Mouse (Mus musculus): Measurements from ENCODE around the gene Taf8.
"Not testable (repeated sequence)": the region's sequence is repeated elsewhere in the genome, so short reads cannot be mapped to it uniquely, and the experiment has no call there.

Gene Taf8

DNA sequence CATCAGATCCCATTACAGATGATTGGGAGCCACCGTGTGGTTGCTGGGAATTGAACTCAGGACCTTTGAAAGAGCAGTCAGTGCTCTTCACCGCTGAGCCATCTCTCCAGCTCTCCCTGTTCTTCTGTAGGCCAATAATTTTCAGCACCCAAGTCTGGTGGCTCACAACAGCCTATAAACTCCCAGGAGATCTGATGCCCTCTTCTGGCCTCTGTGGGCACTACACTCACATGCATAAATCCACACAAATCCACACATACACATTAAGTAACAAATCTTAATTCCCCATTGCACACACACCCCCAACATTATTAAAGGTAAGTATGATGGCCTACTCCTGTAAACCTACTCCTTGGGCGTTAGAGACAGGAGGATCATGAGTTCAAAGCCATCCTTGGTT is 14.1 kb upstream of the Taf8 start:
- no peak for DNase-seq

DNA sequence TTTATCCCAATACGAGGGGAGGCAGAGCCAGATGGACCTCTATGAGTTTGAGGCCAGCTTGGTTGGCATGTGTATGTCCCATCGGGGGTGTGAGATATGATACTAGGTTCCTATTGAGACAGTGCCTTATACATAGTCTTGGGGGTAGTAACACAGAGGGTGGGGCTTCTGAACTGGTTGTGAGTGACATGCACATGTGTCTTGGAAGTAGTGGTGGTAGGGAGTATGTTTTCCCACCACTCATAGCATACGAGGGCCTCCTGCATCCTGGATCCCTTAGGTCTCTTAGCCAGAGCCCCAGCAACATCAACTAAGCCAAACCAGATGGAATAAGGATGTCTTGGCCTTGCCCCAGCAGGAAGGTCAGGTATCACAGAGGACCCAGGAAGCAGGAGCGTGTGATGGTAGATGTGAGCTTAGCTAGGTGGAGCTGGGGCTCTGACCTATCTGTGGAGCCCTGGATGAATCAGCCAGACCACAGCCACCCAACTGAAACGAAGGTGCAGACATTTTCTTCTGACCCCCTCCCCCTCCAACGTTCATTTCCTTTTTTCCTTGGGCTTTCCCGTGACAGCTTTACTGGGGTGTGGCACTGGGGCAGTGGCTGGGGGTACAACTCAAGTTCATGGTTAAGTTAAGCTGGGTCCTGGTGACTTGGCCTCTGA is 13.2 kb upstream of the Taf8 start:
- no peak for DNase-seq

DNA sequence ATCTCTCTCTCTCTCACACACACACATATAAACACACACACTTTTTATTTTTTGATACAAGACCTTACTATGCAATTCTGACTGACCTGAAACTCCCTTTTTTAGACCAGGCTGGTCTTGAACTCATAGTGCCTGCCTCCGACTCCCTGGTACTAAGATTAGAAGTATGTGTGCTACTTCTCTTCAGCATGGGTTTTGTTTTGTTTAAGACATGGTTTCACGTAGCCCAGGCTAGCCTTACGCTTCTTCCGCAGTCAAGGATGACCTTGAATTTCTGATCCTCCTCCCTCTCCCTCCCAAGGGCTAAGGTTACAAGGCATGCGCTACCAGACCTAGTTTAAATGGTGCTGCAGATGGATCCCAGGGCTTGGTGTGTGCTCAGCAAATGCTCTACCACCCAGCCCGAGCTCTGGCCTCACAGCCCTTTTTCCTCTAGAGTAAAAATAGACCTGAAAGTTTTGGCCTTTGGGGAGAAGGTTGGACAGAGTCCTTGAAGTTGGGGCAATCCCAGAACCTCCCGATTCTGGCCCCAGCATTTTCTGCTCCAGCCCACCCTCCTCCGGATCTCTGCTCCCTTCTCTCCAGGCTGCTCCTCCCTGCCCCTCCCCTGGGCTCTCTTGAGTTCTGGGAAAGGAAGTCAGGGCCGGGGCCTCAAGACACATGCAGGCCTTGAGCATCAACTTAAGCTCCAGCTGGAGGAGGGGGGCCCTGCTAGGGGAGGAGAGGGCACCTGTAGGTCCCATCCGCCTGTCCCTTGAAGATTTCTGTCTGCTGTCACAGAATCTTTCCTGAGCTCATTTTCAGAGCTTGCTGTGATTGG is 11.1 kb upstream of the Taf8 start:
- DNase-seq = no peak

DNA sequence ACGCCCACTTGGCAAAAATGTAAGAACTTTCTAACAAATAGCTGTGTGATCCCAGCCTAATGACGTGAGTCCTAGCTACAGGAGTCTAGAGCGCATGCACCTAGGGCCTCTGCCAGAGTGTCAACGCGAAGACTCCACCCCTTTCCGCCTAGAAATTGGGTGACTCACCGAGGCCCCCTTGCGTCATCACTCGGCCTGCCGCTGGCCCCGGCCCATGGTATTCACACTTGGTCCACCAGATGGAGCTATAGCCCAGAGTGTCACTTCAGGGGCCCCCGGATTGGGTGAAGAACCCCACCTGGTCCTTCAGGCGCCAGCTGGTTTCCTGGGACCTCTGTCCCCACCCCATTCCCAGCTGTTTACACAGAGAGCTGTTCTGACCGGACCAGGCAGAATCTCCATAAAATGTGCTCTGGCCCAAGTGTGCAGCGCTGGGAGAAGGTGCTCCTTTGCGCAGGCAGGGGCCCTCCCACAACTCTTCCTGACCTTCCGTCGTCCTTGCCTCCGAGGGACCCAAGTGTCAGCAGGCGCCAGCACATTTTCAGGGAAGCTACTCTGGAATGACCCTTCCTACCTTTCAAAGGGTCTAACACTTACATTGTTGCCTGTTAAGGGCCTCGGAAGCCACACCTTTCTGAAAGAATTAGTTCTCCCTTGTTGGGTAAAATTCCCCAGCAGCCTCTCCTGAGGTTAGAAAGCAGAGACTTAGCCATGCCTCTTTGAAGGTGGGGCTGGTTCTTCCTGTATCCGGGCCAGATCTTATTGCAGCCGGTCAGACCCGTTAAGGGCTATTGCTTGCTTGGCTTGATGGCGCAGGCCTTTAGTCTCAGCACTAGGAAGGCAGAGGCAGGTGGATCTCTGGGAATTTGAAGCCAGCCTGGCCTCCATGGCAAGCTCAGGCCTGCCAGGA is 9.3 kb upstream of the Taf8 start:
- DNase-seq = peak; percentile 92 to 95

DNA sequence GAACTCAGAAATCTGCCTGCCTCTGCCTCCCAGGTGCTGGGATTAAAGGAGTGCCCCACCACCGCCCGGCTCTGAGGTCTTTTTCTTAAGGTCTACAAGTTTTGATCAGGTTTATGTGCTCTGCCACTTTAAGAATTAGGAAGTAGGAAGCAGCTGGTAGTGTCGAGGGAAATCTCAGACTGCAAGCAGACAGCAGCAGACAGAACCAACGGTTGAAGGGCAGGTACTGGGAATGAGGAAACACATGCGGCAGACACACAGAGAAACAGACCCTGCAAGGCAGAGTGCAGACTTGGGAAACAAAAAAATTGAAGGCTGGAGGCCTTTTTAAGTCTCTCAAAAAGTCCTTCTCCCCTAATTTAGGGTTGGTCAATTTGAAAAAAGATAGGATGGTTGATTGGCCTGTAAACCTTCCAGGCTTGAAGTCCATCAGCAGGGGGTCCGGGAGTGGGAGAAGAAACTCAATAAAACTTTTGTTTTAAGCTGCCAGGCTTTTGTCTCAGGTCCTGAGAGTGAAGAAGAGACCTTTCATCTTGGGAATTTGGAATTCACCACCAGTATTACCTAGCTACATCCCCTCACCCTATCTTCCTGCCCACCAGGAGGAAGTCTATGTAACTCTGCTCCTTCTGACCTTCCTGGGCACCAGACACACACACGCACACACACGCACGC is 7.1 kb upstream of the Taf8 start:
- no peak for DNase-seq

DNA sequence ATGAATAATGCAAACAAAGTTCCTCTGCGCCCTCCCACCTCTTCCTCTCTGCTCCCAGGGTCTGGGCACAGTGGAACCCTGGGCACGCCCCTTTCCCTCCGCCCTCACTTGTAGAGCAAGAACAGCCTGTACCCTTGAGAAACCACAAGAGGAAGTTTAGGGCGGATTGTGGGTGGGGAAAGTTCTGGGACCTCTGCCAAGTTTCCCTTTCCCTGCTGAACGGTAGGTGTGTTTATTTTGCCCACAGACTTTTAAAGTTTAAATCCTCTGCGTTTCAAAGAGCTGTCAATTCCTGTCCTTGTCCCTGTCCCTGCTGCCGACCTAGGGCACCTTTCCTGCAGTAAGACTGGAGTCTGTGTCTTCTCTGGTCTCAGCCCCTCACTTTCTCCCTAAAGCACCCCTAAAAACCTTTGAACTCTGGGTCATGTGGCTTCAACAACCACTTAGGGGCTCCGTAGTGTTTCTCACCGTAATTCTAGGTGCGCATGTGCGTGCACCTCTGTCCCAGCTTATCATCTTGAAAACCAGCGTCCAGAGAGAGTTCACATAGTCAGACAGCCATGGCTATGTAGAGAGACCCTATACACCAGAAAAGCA is 6.0 kb upstream of the Taf8 start:
- peak in 1 of 2 experiments; percentile 58 for DNase-seq

DNA sequence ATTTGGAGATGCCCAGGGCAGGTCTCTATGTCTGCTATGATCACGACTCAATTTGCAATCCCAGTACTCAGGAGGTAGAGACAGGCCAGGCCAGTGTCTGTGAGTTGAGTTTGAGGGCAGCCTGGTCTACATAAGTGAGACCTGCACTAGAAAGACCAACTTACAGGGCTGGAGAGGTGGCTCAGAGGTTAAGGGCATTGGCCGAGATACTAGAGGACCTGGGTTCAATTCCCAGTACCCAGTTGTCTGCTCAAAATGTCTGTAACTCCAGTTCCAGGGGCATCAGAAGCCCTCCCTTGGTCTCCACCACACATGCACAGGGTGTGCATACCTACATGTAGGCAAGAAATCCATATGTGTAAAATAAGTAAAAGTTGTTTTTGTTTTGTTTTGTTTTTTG is 5.4 kb upstream of the Taf8 start:
- no peak for DNase-seq

DNA sequence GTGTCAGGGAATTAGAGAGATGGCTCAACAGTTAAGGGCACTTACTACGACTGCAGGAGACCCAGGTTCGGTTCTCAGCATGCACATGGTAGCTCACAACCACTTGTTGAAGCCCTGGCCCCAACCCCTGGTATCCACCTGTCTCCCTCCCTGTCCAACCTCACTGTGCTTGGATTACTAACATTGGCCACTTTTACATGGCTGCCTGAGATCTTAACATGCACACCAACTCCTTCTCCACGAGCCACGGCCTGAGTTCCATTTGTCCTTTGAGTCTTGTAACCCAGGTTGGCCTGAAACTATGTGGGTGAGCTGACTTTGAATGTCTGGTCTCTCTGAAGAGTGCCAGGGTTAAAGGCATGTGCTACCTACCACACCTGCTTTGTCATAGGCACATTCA is 4.6 kb upstream of the Taf8 start:
- DNase-seq = no peak

DNA sequence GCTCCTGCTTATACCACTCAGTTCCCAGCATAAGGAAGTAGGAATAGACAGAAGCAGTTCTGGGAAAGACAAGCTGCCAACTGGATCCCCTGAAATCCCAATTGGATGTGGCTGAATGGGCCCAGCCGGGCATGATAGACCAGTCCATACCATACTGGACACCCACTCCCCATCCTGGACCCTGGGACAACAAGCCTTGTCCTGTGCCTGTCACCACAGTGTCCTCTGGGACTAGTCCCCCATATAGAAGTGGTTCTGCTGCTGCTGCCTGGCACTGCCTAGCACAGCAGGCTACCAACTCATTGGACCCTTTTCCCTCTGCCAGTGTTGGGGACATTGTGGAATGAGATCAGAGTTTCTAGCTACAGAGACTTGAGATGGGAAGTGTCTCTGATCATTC is 4.0 kb upstream of the Taf8 start:
- no peak for DNase-seq

DNA sequence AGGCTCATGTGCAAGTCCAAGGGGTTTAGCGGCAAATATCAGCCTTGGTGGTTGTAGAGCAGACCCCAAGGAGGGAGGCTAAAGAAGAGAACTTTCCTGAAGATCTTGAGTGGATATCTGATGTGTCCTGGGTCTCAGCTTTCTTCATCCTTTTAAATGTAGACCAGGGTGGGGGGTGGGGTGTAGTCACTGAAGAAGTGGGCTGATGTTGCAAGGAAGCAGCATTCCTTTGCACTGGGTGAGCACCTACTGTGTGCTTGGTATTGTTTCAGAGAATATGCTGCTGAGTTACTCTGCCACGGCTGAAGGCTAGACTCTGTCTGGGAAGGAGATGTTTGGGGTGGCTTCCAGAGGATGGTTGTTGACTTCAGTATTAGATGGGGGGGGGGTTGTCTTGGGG is 3.5 kb upstream of the Taf8 start:
- no peak for DNase-seq

DNA sequence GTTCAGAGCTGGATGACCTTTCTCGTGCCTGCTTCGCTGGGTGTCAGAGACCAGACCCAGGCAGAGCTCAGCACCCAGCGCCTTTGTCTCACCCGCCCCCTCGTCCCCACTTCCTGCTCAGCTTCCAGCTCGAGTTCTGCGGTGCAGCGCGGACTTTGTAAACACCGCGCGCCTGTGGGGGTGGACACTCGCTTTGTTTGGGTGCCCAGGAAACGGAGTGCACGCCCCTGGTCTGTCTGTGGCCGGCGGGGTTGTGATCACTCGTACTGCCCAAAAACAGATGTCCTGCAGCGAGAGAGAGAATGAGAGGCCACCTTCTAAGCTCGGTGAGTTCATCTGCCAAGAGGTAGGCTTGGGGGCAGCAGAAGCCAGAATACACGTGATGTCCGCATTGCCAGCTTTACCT is 2.9 kb upstream of the Taf8 start, which contains the start of gene Ccnd3:
Gene Ccnd3 (plus strand): TSS at position 111 of the 406 bp plus-strand sequence.
- peak in 1 of 2 experiments; percentile 35 for DNase-seq

DNA sequence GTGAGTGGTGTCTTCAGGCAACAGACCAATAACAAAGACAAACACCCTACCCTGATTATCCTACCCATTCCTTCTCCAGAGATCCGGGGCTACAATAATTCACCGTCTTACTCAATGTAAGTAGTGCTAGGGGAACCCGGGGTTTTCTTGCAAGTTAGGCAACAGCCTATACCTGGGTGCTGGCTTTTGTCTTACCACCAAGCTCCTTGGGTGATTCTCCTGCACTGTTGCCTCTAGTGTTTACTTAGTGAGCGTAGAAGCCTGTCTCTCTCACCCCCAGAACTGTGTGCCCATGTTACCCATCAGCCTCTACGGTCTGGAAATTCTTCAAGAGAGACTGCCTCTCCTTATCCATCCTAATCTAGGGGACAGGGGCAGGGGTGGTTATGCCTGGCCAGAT is 2.1 kb upstream of the Taf8 start:
- no peak for DNase-seq

DNA sequence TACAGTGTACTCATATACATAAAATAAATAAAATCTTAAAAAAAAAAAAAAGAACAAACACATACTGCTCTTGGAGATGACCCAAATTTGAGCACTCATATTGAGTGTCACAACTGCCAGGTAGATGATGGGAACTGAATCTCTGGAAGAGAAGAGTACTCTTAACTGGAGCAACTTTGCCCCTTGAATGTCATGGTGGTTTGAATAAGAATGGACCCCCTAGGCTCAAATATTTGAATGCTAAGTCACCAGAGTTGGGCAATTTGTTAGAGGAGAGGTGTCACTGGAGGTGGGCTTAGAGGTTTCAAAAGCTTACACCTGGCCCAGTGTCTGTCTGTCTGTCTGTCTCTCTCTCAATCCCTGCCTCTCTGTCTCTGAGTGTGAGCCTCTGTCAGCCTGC is 1.6 kb upstream of the Taf8 start:
- no peak for DNase-seq

DNA sequence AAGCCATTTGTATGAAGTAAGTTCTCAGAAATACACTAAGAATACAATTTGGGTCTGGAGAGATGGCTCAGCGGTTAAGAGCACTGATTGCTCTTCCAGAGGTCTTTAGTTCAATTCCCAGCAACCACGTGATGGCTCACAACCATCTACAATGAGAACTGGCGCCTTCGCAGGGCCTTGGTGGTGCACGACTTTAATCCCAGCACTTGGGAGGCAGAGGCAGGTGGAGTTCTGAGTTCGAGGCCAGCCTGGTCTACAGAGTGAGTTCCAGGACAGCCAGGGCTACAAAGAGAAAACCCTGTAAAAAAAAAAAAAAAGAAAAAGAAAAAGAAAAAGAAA is 584 bp upstream of the Taf8 start:
- not testable (repeated sequence) for DNase-seq

DNA sequence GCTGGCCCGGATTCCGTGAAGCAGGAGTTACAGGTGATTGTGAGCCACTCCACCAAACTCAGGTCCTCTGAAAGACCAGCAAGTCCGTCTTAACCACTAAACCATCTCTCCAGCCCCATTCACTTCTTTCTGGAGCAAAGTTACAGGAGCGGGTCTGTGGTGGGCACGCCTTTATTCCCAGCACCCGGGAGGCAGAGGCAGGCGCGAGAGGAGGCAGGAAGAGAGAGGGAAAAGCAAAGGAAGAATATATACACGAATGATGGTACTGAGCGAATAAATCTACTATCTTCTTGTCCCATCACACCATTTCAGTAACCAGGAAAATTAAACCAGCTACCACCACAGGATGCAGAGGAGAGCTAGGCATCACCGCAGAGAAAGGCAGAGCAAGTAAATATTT is 561 bp downstream of the Taf8 start:
- DNase-seq = no peak

DNA sequence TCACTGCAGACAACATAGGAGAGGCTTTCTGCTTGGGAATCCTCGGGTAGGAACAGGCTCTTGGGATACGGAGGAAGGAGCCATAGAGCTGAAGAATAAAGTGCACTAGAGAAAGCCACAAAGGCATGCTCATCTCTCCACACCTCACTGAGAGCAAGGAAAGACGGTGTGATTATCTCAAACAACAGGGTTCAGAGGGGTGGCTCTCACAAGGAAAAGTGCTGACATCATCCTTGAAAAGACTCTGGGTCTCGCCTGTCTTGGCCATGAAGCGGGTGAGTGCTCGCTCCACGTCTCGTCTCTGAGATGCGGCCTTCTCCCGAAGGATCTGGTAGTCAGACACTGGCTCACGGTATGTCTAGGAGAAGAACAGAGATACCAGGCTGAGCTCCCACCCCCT is 8.0 kb downstream of the Taf8 start:
- DNase-seq = no peak

DNA sequence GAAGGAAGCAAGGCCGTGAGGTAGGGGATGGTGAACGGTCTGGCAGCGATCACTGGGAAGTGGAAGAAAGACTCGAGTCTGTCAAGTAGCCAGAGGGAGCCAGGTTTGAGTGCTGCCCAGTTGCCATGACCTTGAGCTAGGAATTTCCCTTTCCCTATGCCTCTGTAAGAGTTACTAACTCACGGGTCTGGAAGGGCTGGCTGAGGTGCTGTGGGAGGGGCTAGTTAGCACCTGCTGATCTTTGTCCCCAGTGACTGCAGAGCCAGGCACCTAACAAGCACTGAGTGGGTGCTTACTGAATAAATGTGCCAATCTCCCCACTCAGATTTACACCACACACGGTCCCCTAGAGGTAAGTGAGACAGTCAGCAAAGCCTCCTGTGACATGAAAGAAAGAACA is 8.4 kb downstream of the Taf8 start:
- no peak for DNase-seq

DNA sequence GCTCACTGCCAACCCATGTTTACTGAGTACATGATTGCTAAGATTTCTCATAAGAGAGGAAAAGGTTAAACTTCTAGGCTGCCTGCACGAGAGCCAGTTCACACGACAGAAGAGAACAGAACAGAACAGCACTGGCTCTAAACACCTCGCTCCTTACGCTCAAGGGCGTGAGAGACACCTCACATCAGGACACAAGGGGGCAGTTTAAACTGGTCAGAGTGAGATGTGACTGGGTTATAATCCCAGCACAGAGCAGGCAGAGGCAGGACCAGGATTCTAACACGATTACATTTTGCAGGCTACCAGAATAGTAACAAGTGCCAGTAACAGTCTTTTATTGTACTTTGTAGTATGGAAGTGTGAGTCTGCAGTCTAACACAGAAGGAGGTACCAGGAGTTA is 9.4 kb downstream of the Taf8 start:
- DNase-seq = no peak

DNA sequence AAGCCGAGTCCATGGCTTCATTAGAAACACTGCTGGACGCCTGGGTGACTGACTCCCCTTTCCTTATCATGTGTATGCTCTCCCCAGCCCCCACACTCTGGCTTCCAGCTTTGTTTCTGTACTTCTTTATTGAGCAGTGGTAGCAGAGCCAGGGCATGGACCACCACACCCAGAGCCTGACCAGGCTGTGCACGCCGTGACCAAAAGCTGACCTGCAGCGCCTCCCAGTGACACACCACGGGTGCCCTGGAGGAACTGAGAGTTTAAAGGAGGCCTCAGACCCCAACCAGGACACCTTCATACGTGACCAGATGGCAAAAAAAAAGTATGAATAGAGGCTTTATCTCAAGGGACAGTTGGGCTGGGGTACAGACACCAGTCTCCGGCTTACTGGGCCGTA is 11.3 kb downstream of the Taf8 start:
- peak in 1 of 2 experiments; percentile 39 for DNase-seq

DNA sequence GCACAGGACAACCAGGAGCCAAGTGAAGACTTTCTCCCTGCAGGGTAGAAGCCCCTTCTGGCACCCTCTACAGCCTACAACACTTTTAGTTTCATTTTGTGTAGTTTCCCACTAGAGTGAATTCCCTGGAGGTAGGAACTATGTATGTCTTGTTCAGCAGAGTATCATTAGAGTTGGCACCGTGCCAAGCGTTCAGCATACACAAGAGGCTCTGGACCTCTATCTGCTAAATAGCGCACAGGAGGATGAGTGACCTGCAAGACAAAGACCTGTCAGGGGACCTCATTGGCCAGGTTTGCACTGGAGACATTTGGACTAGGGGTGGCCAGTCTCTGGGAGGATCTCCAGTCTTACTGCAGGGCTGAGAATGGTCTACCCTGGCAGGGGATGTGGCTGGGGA is 16.3 kb downstream of the Taf8 start:
- DNase-seq = no peak

DNA sequence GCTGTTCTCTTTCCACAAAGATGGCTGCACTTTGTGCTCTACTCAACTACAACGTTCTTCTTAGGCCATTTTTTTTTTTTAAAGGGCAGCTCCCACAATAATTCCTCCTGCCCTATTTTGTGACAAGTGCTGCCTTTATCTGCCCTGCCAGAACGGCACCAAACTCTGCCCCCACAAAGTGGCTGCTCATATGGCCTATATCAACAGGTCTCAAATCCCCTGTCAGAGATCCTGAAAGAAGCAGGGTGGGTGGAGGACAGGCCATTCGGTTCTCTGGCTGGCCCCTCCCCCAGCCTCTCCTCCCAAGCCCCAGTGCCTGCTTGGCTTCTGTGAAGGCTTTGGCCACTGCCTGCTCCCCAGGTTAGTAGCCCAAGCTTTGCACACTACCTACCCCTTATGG is 17.1 kb downstream of the Taf8 start:
- no peak for DNase-seq

DNA sequence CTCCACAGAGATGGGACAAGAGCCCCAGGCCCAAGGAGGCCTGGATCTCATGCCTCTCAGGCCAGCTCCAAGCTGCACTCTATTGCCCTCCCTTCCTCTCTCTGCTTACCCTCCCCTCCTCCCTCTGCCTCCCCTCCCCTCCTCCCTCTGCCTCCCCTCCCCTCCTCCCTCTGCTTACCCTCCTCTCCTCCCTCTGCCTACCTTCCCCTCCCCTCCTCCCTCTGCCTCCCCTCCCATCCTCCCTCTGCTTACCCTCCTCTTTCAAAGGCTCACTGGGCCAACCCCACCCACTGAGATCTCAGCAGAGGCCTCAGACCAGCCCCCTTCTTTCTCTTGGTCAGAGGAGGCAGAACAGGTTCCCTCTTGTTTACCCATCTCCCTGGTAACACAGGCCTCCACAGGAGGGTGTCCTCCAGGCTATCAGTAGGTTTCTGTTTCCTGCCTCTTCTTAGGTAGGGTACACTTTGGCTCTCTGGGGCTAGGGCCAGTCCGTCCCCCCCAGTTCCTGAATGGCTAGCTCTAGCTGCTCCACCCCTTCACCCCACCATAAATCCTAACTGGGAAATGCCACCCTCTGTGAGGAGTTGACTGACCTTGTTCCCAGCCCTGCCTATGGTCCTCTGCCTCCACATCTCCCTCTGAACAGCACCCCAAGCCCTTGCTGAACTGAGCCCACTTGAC is 17.7 kb downstream of the Taf8 start:
- DNase-seq = no peak
